Mouse (Mus musculus) hindbrain, embryonic 11.5 days (tissue): Measurements from ENCODE around the gene H2afv. TPM values are rescaled to one million over a fixed set of nuclear protein-coding genes. Genes with fewer than 3 reads are reported as not detected.

Source experiments
- ATAC-seq: fragments of 200-750 bp; cut with Nextera tagmentation; 2 replicates; pipeline ENCODE4 v1.8.0; 2017; ENCODE audit warnings: mild to moderate bottlenecking, moderate TSS enrichment, moderate library complexity; ENCODE audit not compliant: low FRiP score
- DNase-seq: peaks from one replicate; pipeline ENCODE4 v3.0.0-alpha.2; 2015; ENCODE audit warnings: low spot score
- H3K27ac ChIP-seq: fragments of 300-500 bp; sonication (generic); 2 replicates; pipeline ENCODE4 v1.5.1; 2014; ENCODE audit warnings: mild to moderate bottlenecking, low read depth, low read length
- H3K27me3 ChIP-seq: fragments of 300-500 bp; sonication (generic); 2 replicates; pipeline ENCODE4 v1.6.1; 2014; ENCODE audit warnings: mild to moderate bottlenecking, low read length, moderate library complexity, mixed read lengths; ENCODE audit not compliant: control insufficient read depth, insufficient read depth
- H3K36me3 ChIP-seq: fragments of 300-500 bp; sonication (generic); 2 replicates; pipeline ENCODE4 v1.6.1; 2014; ENCODE audit warnings: mild to moderate bottlenecking, low read length, moderate library complexity, mixed read lengths; ENCODE audit not compliant: control insufficient read depth, insufficient read depth
- H3K4me1 ChIP-seq: fragments of 300-500 bp; sonication (generic); replicated peaks from 2 replicates; pipeline ENCODE4 v1.6.1; 2014; ENCODE audit warnings: low read length, mixed read lengths; ENCODE audit not compliant: control insufficient read depth, insufficient read depth
- H3K4me2 ChIP-seq: fragments of 300-500 bp; sonication (generic); replicated peaks from 2 replicates; pipeline ENCODE4 v1.6.1; 2014; ENCODE audit warnings: mild to moderate bottlenecking, low read depth, low read length
- H3K4me3 ChIP-seq: fragments of 300-500 bp; sonication (generic); 2 replicates; pipeline ENCODE4 v1.5.1; 2014; ENCODE audit warnings: low read depth, low read length
- H3K9ac ChIP-seq: fragments of 300-500 bp; sonication (generic); 2 replicates; pipeline ENCODE4 v1.6.1; 2014; ENCODE audit warnings: low read depth, low read length
- H3K9me3 ChIP-seq: fragments of 300-500 bp; sonication (generic); 2 replicates; pipeline ENCODE4 v1.6.1; 2016; ENCODE audit warnings: low read length; ENCODE audit not compliant: control insufficient read depth
- WGBS: fragments of 180-500 bp; shearing (Covaris S2); extraction: QIAGEN DNeasy Blood & Tissue Kit; methylation state at CpG from one replicate; pipeline ENCODE4 v1.1.7; 2014; 5-methylcytosine and 5-hydroxymethylcytosine counted together
- polyA plus RNA-seq: library from polyadenylated mRNA; unstranded; fragments of >200 nt; fragmentation: Nextera tagmentation; extraction: Ambion mirVana; gene quantifications from 2 replicates; pipeline ENCODE4 v1.2.1, GENCODE M21; 2014

H2afv gene
- polyA plus RNA-seq, 1 experiment from 2014 or later: 784 TPM

DNA sequence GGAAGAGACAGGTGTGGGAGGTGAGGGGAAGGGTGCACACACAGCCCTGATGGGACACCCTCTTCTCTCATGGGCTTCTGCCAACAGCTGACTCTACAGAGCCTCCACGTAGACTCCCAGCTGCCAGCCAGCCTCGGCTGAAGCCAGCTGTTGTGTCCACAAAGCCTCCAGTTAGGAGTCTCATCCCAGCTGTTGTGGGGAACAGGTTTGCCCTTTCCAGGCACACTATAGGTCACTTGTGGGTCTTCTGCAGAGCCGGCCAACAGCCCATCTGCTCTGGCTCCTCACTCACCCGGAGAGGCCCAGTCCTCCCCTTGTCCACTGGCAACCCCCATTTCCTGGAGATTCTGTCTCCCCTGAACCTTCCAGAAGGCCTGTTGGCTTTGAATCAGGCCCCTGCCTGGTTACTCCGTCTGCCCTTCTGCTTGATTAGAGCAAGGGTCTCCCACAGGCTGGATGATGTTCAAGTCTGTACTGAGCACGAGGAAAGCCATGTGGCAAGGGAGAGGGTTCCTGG, 37.5 kb upstream of the H2afv start:
- H3K27ac ChIP-seq: no peak overlapping the region
- no peak for DNase-seq
- no peak overlapping the region for H3K4me2 ChIP-seq
- H3K36me3 ChIP-seq: no peaks in the 10 kb centered on the region
- H3K9me3 ChIP-seq: no peaks in the 10 kb centered on the region
- H3K4me3 ChIP-seq: no peak overlapping the region
- H3K4me1 ChIP-seq: no peaks in the 10 kb centered on the region
- 82% methylated on average over 6 of the region's 6 CpGs for WGBS
- H3K9ac ChIP-seq: no peak overlapping the region
- no peak for ATAC-seq
- no peaks in the 10 kb centered on the region for H3K27me3 ChIP-seq

DNA sequence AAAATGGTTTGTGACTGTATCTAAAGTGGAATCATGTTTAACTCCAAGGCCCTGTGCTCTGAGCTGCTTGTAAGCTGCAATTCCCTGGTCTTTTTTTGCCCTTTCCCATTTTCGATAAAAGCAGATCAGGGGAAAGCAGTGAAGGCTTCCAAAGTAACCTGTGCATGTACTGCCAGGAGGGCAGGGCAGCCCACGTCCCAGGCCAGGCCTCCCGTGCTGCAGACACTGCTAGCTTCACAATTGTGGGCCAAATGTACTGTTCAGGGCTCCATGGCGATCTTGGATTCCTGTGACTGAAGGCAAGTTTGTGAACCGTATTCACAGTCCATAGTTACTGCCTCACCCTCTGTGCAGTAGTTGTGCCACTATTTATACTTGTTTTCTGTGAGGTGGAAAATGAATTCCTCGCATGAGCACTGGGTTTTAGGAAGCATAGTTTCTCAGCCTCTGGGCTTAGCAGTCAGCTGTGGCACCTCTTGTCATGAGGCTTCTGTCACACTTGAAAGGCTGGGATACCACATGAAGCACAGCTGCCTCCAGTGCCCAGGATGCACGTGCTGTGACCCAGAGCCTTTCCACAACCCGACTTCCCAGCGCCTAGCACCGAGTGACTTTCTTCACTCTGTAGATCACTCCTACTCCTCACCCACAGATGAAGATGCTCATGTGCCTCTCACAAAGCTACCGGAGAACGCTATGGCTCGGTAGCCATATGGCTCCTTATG, 36.6 kb upstream of the H2afv start:
- Histone ChIP-seq H3K9ac (no peak overlapping the region), H3K4me2 (no peak overlapping the region), H3K27ac (no peak overlapping the region), H3K4me1 (no peaks in the 10 kb centered on the region), H3K36me3 (no peaks in the 10 kb centered on the region), H3K4me3 (no peak overlapping the region), H3K9me3 (no peaks in the 10 kb centered on the region), H3K27me3 (no peaks in the 10 kb centered on the region)
- no peak for ATAC-seq
- 83% methylated on average over 13 of the region's 13 CpGs for WGBS
- no peak for DNase-seq

DNA sequence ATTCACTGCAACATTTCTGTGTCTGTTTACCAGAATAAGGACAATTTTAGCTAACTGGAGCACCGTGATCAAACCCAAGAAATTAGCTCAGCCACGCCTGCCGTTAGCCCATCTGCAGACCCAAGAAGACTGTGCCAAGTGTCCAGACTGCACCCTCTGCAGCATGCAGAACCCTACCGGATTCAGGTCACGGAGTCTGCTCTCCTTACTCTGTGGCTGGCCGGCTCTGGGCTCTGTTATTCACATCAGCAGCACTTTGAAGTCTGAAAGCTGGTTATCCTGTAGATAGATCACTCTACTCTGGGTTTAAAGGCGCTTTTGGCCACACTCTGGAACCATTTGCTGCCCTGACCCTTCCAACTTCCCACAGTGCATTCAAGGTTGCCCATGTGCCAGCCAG, 35.9 kb upstream of the H2afv start:
- no peaks in the 10 kb centered on the region for H3K4me1 ChIP-seq
- H3K9me3 ChIP-seq: no peaks in the 10 kb centered on the region
- no peak for ATAC-seq
- H3K27ac ChIP-seq: no peak overlapping the region
- H3K4me2 ChIP-seq: no peak overlapping the region
- no peaks in the 10 kb centered on the region for H3K27me3 ChIP-seq
- H3K4me3 ChIP-seq: no peak overlapping the region
- H3K9ac ChIP-seq: no peak overlapping the region
- DNase-seq: no peak
- H3K36me3 ChIP-seq: no peaks in the 10 kb centered on the region
- WGBS: 70% methylated on average over 7 of the region's 7 CpGs

DNA sequence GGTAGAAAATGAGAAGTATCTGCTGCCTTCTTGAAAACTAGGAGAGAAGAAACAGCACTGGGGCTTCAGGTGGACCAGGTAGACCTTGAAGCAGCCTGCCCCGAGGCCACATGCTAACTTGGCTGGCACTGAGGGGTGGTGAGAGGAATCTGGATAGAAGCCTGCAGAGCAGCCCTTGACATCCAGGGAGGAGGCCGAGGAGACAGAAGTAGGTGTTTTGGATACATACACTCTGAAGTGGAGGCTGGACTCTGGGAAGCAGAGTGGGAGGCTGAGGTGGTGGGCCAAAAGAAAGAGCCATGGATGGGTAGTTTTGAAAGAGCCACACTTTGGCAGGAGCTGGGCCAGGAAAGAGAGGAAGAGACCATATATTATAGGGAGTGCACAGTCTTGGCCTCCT, 35.0 kb upstream of the H2afv start:
- Histone ChIP-seq H3K36me3 (no peaks in the 10 kb centered on the region), H3K27ac (no peak overlapping the region), H3K9me3 (no peaks in the 10 kb centered on the region), H3K9ac (no peak overlapping the region), H3K4me2 (no peak overlapping the region), H3K4me1 (peaks cover 1% of the 10 kb centered on the region), H3K27me3 (no peaks in the 10 kb centered on the region), H3K4me3 (no peak overlapping the region)
- 65% methylated on average over 2 of the region's 2 CpGs for WGBS
- no peak for DNase-seq
- no peak for ATAC-seq

DNA sequence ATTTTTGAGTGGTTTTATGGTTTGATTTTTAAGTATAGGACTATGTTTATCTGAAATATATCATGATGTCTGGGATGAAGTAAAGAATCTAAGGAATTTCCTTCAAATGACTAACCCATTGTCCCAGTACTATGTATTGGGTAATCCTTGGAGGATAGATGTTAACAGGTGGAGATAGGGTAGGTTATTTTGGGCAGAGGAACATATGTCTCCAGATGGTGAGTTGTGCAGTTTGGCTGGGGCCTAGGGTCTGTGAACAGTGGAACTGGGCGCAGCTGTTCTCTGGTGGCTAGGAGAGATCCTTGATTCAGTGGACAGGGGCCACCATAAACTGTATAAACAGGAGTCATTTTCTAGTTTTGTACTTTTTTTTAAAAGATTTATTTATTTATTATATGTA, 33.1 kb upstream of the H2afv start:
- 94% methylated on average over 1 of the region's 1 CpGs for WGBS

DNA sequence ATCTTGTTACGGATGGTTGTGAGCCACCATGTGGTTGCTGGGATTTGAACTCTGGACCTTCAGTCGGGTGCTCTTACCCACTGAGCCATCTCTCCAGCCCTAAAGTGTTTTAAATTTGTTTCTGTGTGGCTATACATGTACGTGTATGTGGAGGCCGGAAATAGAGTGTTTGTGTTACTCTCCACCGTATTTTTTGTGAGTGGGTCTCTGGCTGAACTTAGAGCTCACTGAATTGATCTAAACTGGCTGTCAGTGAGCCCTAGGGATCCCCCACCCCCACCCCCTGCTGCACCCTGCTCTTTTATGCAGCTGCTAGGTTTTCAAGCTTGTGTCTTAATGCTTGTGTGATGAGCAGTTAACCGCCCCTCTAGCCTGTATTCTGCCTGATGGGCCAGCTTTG, 32.6 kb upstream of the H2afv start:
- no peak for ATAC-seq
- H3K4me2 ChIP-seq: no peak overlapping the region
- H3K4me3 ChIP-seq: no peak overlapping the region; the same call in 1 of the 2 replicates
- no peak overlapping the region for H3K9ac ChIP-seq
- no peaks in the 10 kb centered on the region for H3K36me3 ChIP-seq
- WGBS: 77% methylated on average over 6 of the region's 6 CpGs
- no peak for DNase-seq
- peaks cover 7% of the 10 kb centered on the region for H3K4me1 ChIP-seq
- H3K9me3 ChIP-seq: no peaks in the 10 kb centered on the region
- no peaks in the 10 kb centered on the region for H3K27me3 ChIP-seq
- H3K27ac ChIP-seq: no peak overlapping the region

More for the DNA sequence above, 33.1 kb upstream of the H2afv start:
- DNase-seq (no peak), ATAC-seq (no peak)
- Histone ChIP-seq H3K27ac (no peak overlapping the region), H3K9ac (no peak overlapping the region), H3K27me3 (no peaks in the 10 kb centered on the region), H3K9me3 (no peaks in the 10 kb centered on the region), H3K4me1 (peaks cover 5% of the 10 kb centered on the region), H3K4me3 (no peak overlapping the region), H3K4me2 (no peak overlapping the region), H3K36me3 (no peaks in the 10 kb centered on the region)

DNA sequence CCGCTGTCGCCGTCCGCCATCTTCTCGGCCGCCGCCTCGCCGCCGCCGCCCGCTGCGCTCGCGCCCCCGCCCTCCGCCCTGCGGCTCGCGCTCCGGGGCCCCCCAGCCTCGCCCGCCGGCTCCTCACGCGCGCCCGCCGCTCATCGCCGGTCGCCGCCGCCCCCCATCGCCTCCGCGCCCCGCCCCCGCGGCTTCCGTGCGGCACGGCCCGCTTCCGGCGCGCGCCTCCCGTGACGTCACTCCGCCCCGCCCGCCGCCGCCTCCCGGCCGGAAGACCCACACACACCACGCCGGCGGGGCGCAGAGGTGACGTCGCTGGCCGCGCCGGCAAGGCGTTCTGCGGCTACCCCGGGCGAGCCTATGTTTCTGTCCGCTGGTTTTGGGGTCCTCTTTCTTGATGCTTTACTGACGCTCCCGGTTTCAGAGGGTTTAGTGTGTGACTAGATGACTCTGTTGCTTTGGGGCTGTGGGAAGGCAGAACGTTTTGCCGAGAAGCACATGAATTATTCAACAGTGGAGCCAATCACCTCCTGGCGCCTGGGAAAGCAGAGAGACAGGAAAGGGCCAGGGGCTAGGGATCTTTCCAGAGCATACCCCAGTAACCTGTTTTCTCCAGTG, 31.7 kb upstream of the H2afv start, which contains the start of gene Purb:
Purb (minus strand) TSS at position 51 of the 618 bp plus-strand sequence.
- Histone ChIP-seq H3K27me3 (no peaks in the 10 kb centered on the region), H3K27ac (peak within 1 kb of the TSS; percentile 97), H3K4me3 (peak within 1 kb of the TSS; percentile 98), H3K4me1 (peaks cover 7% of the 10 kb centered on the region), H3K9me3 (no peaks in the 10 kb centered on the region), H3K9ac (peak within 1 kb of the TSS; percentile 90), H3K4me2 (peak within 1 kb of the TSS; percentile 92), H3K36me3 (no peaks in the 10 kb centered on the region)
- ATAC-seq (peak; percentile 93), DNase-seq (peak; percentile 95)
- under 1% methylated on average over 31 of the region's 76 CpGs for WGBS

DNA sequence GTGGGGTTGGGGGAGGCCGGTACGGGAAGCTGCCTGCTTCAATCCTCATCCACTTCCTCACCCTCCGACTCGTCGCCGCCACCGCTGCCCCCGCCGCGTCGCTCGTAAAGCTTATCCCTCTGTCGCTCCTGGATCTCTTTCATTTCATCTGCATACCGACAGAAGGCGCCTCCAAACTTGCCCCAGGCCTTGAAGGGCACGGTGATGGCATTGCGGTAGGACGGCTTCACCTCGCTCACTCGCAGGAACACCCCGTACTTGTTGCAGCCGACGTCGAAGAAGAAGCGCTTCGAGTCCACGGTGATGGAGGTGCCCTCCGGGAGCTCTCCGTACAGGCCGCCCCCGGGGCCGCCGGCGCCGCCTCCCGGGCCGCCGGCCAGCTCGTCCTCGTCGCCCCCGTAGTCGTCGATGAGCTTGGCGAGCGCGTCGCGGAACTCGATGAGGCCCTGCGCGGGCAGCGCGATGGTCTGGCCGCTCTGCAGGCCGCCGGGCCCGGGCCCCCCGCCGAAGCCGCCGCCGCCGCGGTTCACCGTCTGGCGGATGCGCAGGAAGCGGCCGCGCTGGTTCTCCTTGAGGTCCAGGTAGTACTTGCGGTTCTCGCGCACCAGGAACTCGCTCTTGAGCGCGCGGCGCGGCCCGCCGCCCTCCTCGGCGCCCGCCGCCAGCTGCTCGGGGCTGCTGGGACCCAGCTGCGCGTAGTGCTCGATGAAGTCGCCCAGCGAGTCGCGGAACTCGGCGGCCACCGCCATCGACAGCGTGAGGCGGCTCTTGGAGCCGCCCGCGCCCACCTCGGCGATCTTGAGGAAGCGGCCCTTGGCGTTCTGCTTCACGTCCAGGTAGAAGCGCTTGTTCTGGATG, 30.9 kb upstream of the H2afv start:
- H3K27ac ChIP-seq: peak overlapping the region; percentile 97
- H3K4me2 ChIP-seq: peak overlapping the region; percentile 92
- H3K36me3 ChIP-seq: no peaks in the 10 kb centered on the region
- peak; percentile 67 for DNase-seq
- peak overlapping the region; percentile 98 for H3K4me3 ChIP-seq
- H3K9ac ChIP-seq: peak overlapping the region; percentile 90
- WGBS: under 1% methylated on average over 107 of the region's 109 CpGs
- peak; percentile 16; the same call in 1 of the 2 replicates for ATAC-seq
- H3K9me3 ChIP-seq: no peaks in the 10 kb centered on the region
- H3K27me3 ChIP-seq: no peaks in the 10 kb centered on the region
- peaks cover 7% of the 10 kb centered on the region for H3K4me1 ChIP-seq
